Mouse (Mus musculus): ENCODE measurements at regions not wholly inside any gene's neighbourhood (a gene's known extent, or its start where the extent isn't known, plus 50 kb on each side); places are given as distances from the start of the nearest gene placed in this dataset.

- DNase-seq (ENCODE audit: low spot score), result no peak
- H3K4me3 ChIP-seq (replicated peaks; ENCODE audit: low read length), result no peak overlapping the region
- no peak overlapping the region for H3K27ac ChIP-seq
- 88% methylated on average over 4 of the region's 4 CpGs for WGBS
- no peak overlapping the region for H3K9ac ChIP-seq
- no peaks in the 10 kb centered on the region for H3K9me3 ChIP-seq (ENCODE audit: control insufficient read depth, low read length)
- no peaks in the 10 kb centered on the region for H3K36me3 ChIP-seq (replicated peaks; ENCODE audit: control insufficient read depth, insufficient read depth)
- H3K27me3 ChIP-seq (ENCODE audit: control insufficient read depth, insufficient read depth, low read length), result 0 out of 2 replicates have a peak, but pooled peaks cover 6% of the 10 kb centered on the region
- H3K4me2 ChIP-seq (replicated peaks), result no peak overlapping the region
- H3K4me1 ChIP-seq (replicated peaks; ENCODE audit: control insufficient read depth, insufficient read depth, low read length), result no peaks in the 10 kb centered on the region
- no peak for ATAC-seq (ENCODE audit: low FRiP score)
Measured at GRCm38 (mm10) chr12:71419161-71419560, 109.5 kb downstream of the Dact1 start.

GRCm38 (mm10) chr12:71426023-71426719 lies 116.5 kb downstream of the Dact1 start:
- 26% methylated on average over 10 of the region's 10 CpGs for WGBS
- ATAC-seq (ENCODE audit: low FRiP score) (no peak), DNase-seq (ENCODE audit: low spot score) (no peak)
- H3K4me1 ChIP-seq (replicated peaks; ENCODE audit: control insufficient read depth, insufficient read depth, low read length), result peaks cover 17% of the 10 kb centered on the region
- H3K4me2 ChIP-seq (replicated peaks), result no peak overlapping the region
- 0 out of 2 replicates have a peak, but pooled peaks cover 6% of the 10 kb centered on the region for H3K27me3 ChIP-seq (ENCODE audit: control insufficient read depth, insufficient read depth, low read length)
- no peak overlapping the region for H3K27ac ChIP-seq
- no peak overlapping the region for H3K9ac ChIP-seq
- H3K36me3 ChIP-seq (replicated peaks; ENCODE audit: control insufficient read depth, insufficient read depth), result no peaks in the 10 kb centered on the region
- no peak overlapping the region for H3K4me3 ChIP-seq (replicated peaks; ENCODE audit: low read length)
- no peaks in the 10 kb centered on the region for H3K9me3 ChIP-seq (ENCODE audit: control insufficient read depth, low read length)

- Histone ChIP-seq H3K9ac (no peak overlapping the region), H3K27me3 (ENCODE audit: control insufficient read depth, insufficient read depth, low read length) (0 out of 2 replicates have a peak, but pooled peaks cover 6% of the 10 kb centered on the region), H3K9me3 (ENCODE audit: control insufficient read depth, low read length) (no peaks in the 10 kb centered on the region), H3K4me3 (replicated peaks; ENCODE audit: low read length) (no peak overlapping the region), H3K4me2 (replicated peaks) (no peak overlapping the region), H3K27ac (0 out of 2 replicates have a peak overlapping the region, but pooled peaks have one; percentile 47), H3K4me1 (replicated peaks; ENCODE audit: control insufficient read depth, insufficient read depth, low read length) (peaks cover 17% of the 10 kb centered on the region), H3K36me3 (replicated peaks; ENCODE audit: control insufficient read depth, insufficient read depth) (no peaks in the 10 kb centered on the region)
- ATAC-seq (ENCODE audit: low FRiP score), result no peak
- WGBS, result 88% methylated on average over 2 of the region's 2 CpGs
- DNase-seq (ENCODE audit: low spot score), result no peak
Measured at GRCm38 (mm10) chr12:71427974-71428373, 118.3 kb downstream of the Dact1 start.

- WGBS, result 24% methylated on average over 13 of the region's 13 CpGs
- no peak overlapping the region for H3K4me3 ChIP-seq (replicated peaks; ENCODE audit: low read length)
- no peaks in the 10 kb centered on the region for H3K27me3 ChIP-seq (ENCODE audit: control insufficient read depth, insufficient read depth, low read length)
- ATAC-seq (ENCODE audit: low FRiP score), result no peak
- no peaks in the 10 kb centered on the region for H3K36me3 ChIP-seq (replicated peaks; ENCODE audit: control insufficient read depth, insufficient read depth)
- no peak for DNase-seq (ENCODE audit: low spot score)
- H3K4me2 ChIP-seq (replicated peaks), result no peak overlapping the region
- H3K9me3 ChIP-seq (ENCODE audit: control insufficient read depth, low read length), result no peaks in the 10 kb centered on the region
- peak overlapping the region; percentile 15; the same call in 1 of the 2 replicates for H3K27ac ChIP-seq
- H3K9ac ChIP-seq, result no peak overlapping the region
- H3K4me1 ChIP-seq (replicated peaks; ENCODE audit: control insufficient read depth, insufficient read depth, low read length), result peaks cover 25% of the 10 kb centered on the region
Measured at GRCm38 (mm10) chr12:71429561-71430200, 120.0 kb downstream of the Dact1 start.

GRCm38 (mm10) chr12:71430331-71430730 lies 120.6 kb downstream of the Dact1 start:
- no peak overlapping the region for H3K4me2 ChIP-seq (replicated peaks)
- 44% methylated on average over 11 of the region's 11 CpGs for WGBS
- no peak overlapping the region for H3K4me3 ChIP-seq (replicated peaks; ENCODE audit: low read length)
- H3K27ac ChIP-seq, result no peak overlapping the region
- peaks cover 25% of the 10 kb centered on the region for H3K4me1 ChIP-seq (replicated peaks; ENCODE audit: control insufficient read depth, insufficient read depth, low read length)
- DNase-seq (ENCODE audit: low spot score) (no peak), ATAC-seq (ENCODE audit: low FRiP score) (no peak)
- no peaks in the 10 kb centered on the region for H3K9me3 ChIP-seq (ENCODE audit: control insufficient read depth, low read length)
- H3K27me3 ChIP-seq (ENCODE audit: control insufficient read depth, insufficient read depth, low read length), result no peaks in the 10 kb centered on the region
- H3K9ac ChIP-seq, result no peak overlapping the region
- no peaks in the 10 kb centered on the region for H3K36me3 ChIP-seq (replicated peaks; ENCODE audit: control insufficient read depth, insufficient read depth)

- Histone ChIP-seq H3K4me1 (replicated peaks; ENCODE audit: control insufficient read depth, insufficient read depth, low read length) (peaks cover 25% of the 10 kb centered on the region), H3K27ac (no peak overlapping the region), H3K9me3 (ENCODE audit: control insufficient read depth, low read length) (no peaks in the 10 kb centered on the region), H3K27me3 (ENCODE audit: control insufficient read depth, insufficient read depth, low read length) (no peaks in the 10 kb centered on the region), H3K36me3 (replicated peaks; ENCODE audit: control insufficient read depth, insufficient read depth) (no peaks in the 10 kb centered on the region), H3K9ac (no peak overlapping the region), H3K4me3 (replicated peaks; ENCODE audit: low read length) (no peak overlapping the region), H3K4me2 (replicated peaks) (no peak overlapping the region)
- no peak for ATAC-seq (ENCODE audit: low FRiP score)
- no peak for DNase-seq (ENCODE audit: low spot score)
- 73% methylated on average over 8 of the region's 8 CpGs for WGBS
Measured at GRCm38 (mm10) chr12:71431116-71431515, 121.4 kb downstream of the Dact1 start.

GRCm38 (mm10) chr12:71433549-71434200 lies 124.0 kb downstream of the Dact1 start:
- 37% methylated on average over 9 of the region's 9 CpGs for WGBS
- H3K9ac ChIP-seq, result no peak overlapping the region
- no peaks in the 10 kb centered on the region for H3K27me3 ChIP-seq (ENCODE audit: control insufficient read depth, insufficient read depth, low read length)
- H3K27ac ChIP-seq, result no peak overlapping the region
- DNase-seq (ENCODE audit: low spot score) (no peak), ATAC-seq (ENCODE audit: low FRiP score) (no peak)
- H3K4me2 ChIP-seq (replicated peaks), result no peak overlapping the region
- no peak overlapping the region for H3K4me3 ChIP-seq (replicated peaks; ENCODE audit: low read length)
- no peaks in the 10 kb centered on the region for H3K36me3 ChIP-seq (replicated peaks; ENCODE audit: control insufficient read depth, insufficient read depth)
- H3K9me3 ChIP-seq (ENCODE audit: control insufficient read depth, low read length), result no peaks in the 10 kb centered on the region
- H3K4me1 ChIP-seq (replicated peaks; ENCODE audit: control insufficient read depth, insufficient read depth, low read length), result peaks cover 22% of the 10 kb centered on the region

- H3K4me3 ChIP-seq (replicated peaks; ENCODE audit: low read length), result no peak overlapping the region
Measured at GRCm38 (mm10) chr12:71438254-71438653, 128.6 kb downstream of the Dact1 start.

GRCm38 (mm10) chr12:71440863-71441262 lies 131.2 kb downstream of the Dact1 start:
- Histone ChIP-seq H3K4me1 (replicated peaks; ENCODE audit: control insufficient read depth, insufficient read depth, low read length) (no peaks in the 10 kb centered on the region), H3K9ac (no peak overlapping the region), H3K27me3 (ENCODE audit: control insufficient read depth, insufficient read depth, low read length) (no peaks in the 10 kb centered on the region), H3K4me3 (replicated peaks; ENCODE audit: low read length) (no peak overlapping the region), H3K36me3 (replicated peaks; ENCODE audit: control insufficient read depth, insufficient read depth) (no peaks in the 10 kb centered on the region), H3K9me3 (ENCODE audit: control insufficient read depth, low read length) (no peaks in the 10 kb centered on the region), H3K27ac (no peak overlapping the region), H3K4me2 (replicated peaks) (no peak overlapping the region)
- WGBS, result 92% methylated on average over 3 of the region's 3 CpGs
- no peak for ATAC-seq (ENCODE audit: low FRiP score)
- DNase-seq (ENCODE audit: low spot score), result no peak

More at GRCm38 (mm10) chr12:71438254-71438653, 128.6 kb downstream of the Dact1 start:
- H3K36me3 ChIP-seq (replicated peaks; ENCODE audit: control insufficient read depth, insufficient read depth), result no peaks in the 10 kb centered on the region
- peaks cover 8% of the 10 kb centered on the region for H3K4me1 ChIP-seq (replicated peaks; ENCODE audit: control insufficient read depth, insufficient read depth, low read length)
- no peak overlapping the region for H3K27ac ChIP-seq
- DNase-seq (ENCODE audit: low spot score) (no peak), ATAC-seq (ENCODE audit: low FRiP score) (no peak)
- WGBS, result 62% methylated on average over 6 of the region's 6 CpGs
- no peak overlapping the region for H3K4me2 ChIP-seq (replicated peaks)
- no peak overlapping the region for H3K9ac ChIP-seq
- no peaks in the 10 kb centered on the region for H3K9me3 ChIP-seq (ENCODE audit: control insufficient read depth, low read length)
- H3K27me3 ChIP-seq (ENCODE audit: control insufficient read depth, insufficient read depth, low read length), result no peaks in the 10 kb centered on the region
